Mouse (Mus musculus) thymus, postnatal 14 days (tissue): ENCODE data around the gene Rcor1.
A peak's percentile ranks its signal among the peaks of the same experiment; 100 is the strongest.

ENCODE experiments used
- DNase-seq: peaks from one replicate; pipeline ENCODE4 v3.0.0; 2021

Rcor1 gene

GRCm38 (mm10) chr12:111038976-111039612 lies at the start of gene Rcor1:
Rcor1 (plus strand) TSS chr12:111039351.
- peak; percentile 99 for DNase-seq

- DNase-seq = no peak
These were observed 49.7 kb upstream of the Rcor1 start for GRCm38 (mm10) chr12:110989409-110989808.

GRCm38 (mm10) chr12:110990500-110990899 lies 48.7 kb upstream of the Rcor1 start:
- no peak for DNase-seq

GRCm38 (mm10) chr12:110991361-110992127 lies 47.6 kb upstream of the Rcor1 start:
- peak; percentile 91 for DNase-seq

- peak; percentile 94 for DNase-seq
These were observed 47.0 kb upstream of the Rcor1 start for GRCm38 (mm10) chr12:110992128-110992553.

GRCm38 (mm10) chr12:110992771-110993170 lies 46.4 kb upstream of the Rcor1 start:
- DNase-seq = no peak

GRCm38 (mm10) chr12:110993226-110993625 lies 45.9 kb upstream of the Rcor1 start:
- DNase-seq = no peak

GRCm38 (mm10) chr12:110994666-110995065 lies 44.5 kb upstream of the Rcor1 start:
- no peak for DNase-seq

- no peak for DNase-seq
These were observed 41.1 kb upstream of the Rcor1 start for GRCm38 (mm10) chr12:110998092-110998491.

GRCm38 (mm10) chr12:110999820-111000219 lies 39.3 kb upstream of the Rcor1 start:
- no peak for DNase-seq

- DNase-seq = no peak
These were observed 38.2 kb upstream of the Rcor1 start for GRCm38 (mm10) chr12:111000956-111001355.

GRCm38 (mm10) chr12:111004142-111004541 lies 35.0 kb upstream of the Rcor1 start:
- no peak for DNase-seq

- DNase-seq = no peak
These were observed 33.3 kb upstream of the Rcor1 start for GRCm38 (mm10) chr12:111005803-111006202.

- DNase-seq = no peak
These were observed 32.8 kb upstream of the Rcor1 start for GRCm38 (mm10) chr12:111006339-111006738.

- peak; percentile 79 for DNase-seq
These were observed 31.7 kb upstream of the Rcor1 start for GRCm38 (mm10) chr12:111007134-111008103.

GRCm38 (mm10) chr12:111008500-111009490 lies 30.4 kb upstream of the Rcor1 start:
- DNase-seq = no peak

GRCm38 (mm10) chr12:111009615-111010257 lies 29.4 kb upstream of the Rcor1 start:
- DNase-seq = no peak

GRCm38 (mm10) chr12:111016807-111017206 lies 22.3 kb upstream of the Rcor1 start:
- no peak for DNase-seq

- no peak for DNase-seq
These were observed 21.1 kb upstream of the Rcor1 start for GRCm38 (mm10) chr12:111018068-111018467.

GRCm38 (mm10) chr12:111019086-111019485 lies 20.1 kb upstream of the Rcor1 start:
- DNase-seq = no peak

GRCm38 (mm10) chr12:111021138-111021537 lies 18.0 kb upstream of the Rcor1 start:
- no peak for DNase-seq
